Mouse (Mus musculus) hindbrain, embryonic 11.5 days (tissue): ENCODE results near the gene Rab28. TPM values are rescaled to one million over a fixed set of nuclear protein-coding genes. Genes with fewer than 3 reads are reported as not detected.

Source experiments
- ATAC-seq: fragments of 200-750 bp; cut with Nextera tagmentation; 2 replicates; pipeline ENCODE4 v1.8.0; 2017; ENCODE audit warnings: mild to moderate bottlenecking, moderate TSS enrichment, moderate library complexity; ENCODE audit not compliant: low FRiP score
- DNase-seq: peaks from one replicate; pipeline ENCODE4 v3.0.0-alpha.2; 2015; ENCODE audit warnings: low spot score
- H3K27ac ChIP-seq: fragments of 300-500 bp; sonication (generic); 2 replicates; pipeline ENCODE4 v1.5.1; 2014; ENCODE audit warnings: mild to moderate bottlenecking, low read depth, low read length
- H3K27me3 ChIP-seq: fragments of 300-500 bp; sonication (generic); 2 replicates; pipeline ENCODE4 v1.6.1; 2014; ENCODE audit warnings: mild to moderate bottlenecking, low read length, moderate library complexity, mixed read lengths; ENCODE audit not compliant: control insufficient read depth, insufficient read depth
- H3K36me3 ChIP-seq: fragments of 300-500 bp; sonication (generic); 2 replicates; pipeline ENCODE4 v1.6.1; 2014; ENCODE audit warnings: mild to moderate bottlenecking, low read length, moderate library complexity, mixed read lengths; ENCODE audit not compliant: control insufficient read depth, insufficient read depth
- H3K4me1 ChIP-seq: fragments of 300-500 bp; sonication (generic); replicated peaks from 2 replicates; pipeline ENCODE4 v1.6.1; 2014; ENCODE audit warnings: low read length, mixed read lengths; ENCODE audit not compliant: control insufficient read depth, insufficient read depth
- H3K4me2 ChIP-seq: fragments of 300-500 bp; sonication (generic); replicated peaks from 2 replicates; pipeline ENCODE4 v1.6.1; 2014; ENCODE audit warnings: mild to moderate bottlenecking, low read depth, low read length
- H3K4me3 ChIP-seq: fragments of 300-500 bp; sonication (generic); 2 replicates; pipeline ENCODE4 v1.5.1; 2014; ENCODE audit warnings: low read depth, low read length
- H3K9ac ChIP-seq: fragments of 300-500 bp; sonication (generic); 2 replicates; pipeline ENCODE4 v1.6.1; 2014; ENCODE audit warnings: low read depth, low read length
- H3K9me3 ChIP-seq: fragments of 300-500 bp; sonication (generic); 2 replicates; pipeline ENCODE4 v1.6.1; 2016; ENCODE audit warnings: low read length; ENCODE audit not compliant: control insufficient read depth
- WGBS: fragments of 180-500 bp; shearing (Covaris S2); extraction: QIAGEN DNeasy Blood & Tissue Kit; methylation state at CpG from one replicate; pipeline ENCODE4 v1.1.7; 2014; 5-methylcytosine and 5-hydroxymethylcytosine counted together
- polyA plus RNA-seq: library from polyadenylated mRNA; unstranded; fragments of >200 nt; fragmentation: Nextera tagmentation; extraction: Ambion mirVana; gene quantifications from 2 replicates; pipeline ENCODE4 v1.2.1, GENCODE M21; 2014

Gene Rab28
- 94.7 and 99.6 TPM in 2 replicates for polyA plus RNA-seq

DNA sequence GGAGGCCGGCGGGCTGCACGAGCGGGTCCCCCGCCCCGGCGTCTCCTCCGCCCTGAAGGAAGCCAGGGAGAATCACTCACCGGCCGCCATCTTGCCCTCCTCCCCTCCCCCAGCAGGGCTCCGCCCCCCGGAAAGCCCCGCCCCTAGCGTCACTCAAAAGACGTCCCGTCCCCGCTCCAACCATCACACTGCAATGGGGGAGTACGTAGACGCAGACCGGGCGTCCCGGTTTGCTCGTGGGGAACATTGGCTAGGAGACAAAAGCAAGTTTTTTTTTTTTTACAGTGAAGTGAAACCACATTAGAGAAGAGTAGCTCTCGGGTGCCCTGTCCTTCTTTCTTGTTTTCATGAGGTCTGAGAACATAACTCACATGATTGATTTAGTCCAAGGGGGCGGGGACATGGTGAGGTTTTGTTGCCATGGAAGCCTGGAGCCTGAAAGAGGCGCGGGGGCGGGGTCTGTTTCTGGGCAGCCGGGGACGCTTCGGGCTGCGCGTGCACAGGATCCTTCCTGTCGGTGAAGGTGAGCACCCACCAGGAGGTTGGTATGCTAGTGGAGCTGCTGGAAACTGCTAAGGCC, at the start of gene Rab28:
Gene Rab28, minus strand, starts transcription at position 107 of the 580 bp plus-strand sequence.
- H3K9me3 ChIP-seq: no peaks in the 10 kb centered on the region
- H3K4me1 ChIP-seq: no peaks in the 10 kb centered on the region
- peak within 1 kb of the TSS; percentile 91 for H3K27ac ChIP-seq
- H3K4me3 ChIP-seq: peak within 1 kb of the TSS; percentile 90
- H3K4me2 ChIP-seq: peak within 1 kb of the TSS; percentile 90
- DNase-seq: peak; percentile 96
- H3K36me3 ChIP-seq: no peaks in the 10 kb centered on the region
- ATAC-seq: peak; percentile 97
- under 1% methylated on average over 26 of the region's 34 CpGs for WGBS
- no peaks in the 10 kb centered on the region for H3K27me3 ChIP-seq
- peak within 1 kb of the TSS; percentile 93 for H3K9ac ChIP-seq

DNA sequence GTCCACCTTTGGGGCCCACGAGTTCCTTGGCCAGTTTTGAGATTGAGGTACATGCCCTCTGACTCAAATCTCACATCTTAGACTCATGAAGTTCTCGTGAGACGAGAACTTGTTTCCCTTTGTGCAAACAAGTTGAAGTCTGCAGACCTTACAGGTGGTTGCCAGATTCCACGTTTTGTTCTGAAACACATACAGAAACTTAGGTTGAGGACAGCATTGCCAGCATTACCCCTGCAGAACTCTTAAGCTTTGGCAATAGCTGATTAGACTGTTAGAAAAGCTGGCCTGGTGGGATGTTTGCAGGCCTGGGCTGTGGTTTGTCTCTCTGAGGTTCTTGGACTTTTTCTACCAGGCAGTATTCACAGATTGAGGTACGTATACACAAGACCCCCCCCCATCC, 49.4 kb upstream of the Rab28 start:
- peaks cover 92% of the 10 kb centered on the region for H3K27me3 ChIP-seq
- no peaks in the 10 kb centered on the region for H3K36me3 ChIP-seq
- DNase-seq (no peak), ATAC-seq (no peak)
- WGBS: 6% methylated on average over 5 of the region's 5 CpGs
- H3K4me2 ChIP-seq: no peak overlapping the region
- H3K4me3 ChIP-seq: no peak overlapping the region
- no peak overlapping the region for H3K27ac ChIP-seq
- H3K9ac ChIP-seq: no peak overlapping the region
- no peaks in the 10 kb centered on the region; the same call in 1 of the 2 replicates for H3K4me1 ChIP-seq
- H3K9me3 ChIP-seq: no peaks in the 10 kb centered on the region

DNA sequence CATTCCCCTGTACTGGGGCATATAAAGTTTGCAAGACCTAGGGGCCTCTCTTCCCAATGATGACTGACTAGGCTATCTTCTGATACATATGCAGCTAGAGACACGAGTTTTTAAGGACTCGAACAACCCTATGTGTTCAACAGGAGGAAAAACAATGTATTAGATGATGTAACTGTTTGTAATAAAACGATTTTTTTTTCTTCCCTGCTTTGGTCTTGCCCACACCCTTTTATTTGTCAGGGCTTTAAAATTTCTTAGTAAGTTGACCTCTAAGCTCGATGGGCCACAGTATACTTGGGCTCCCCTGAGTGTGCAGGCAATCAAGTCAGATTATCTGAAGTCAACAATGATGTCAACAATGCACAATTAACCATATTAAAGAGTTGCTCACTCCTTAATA, 48.4 kb upstream of the Rab28 start:
- under 1% methylated on average over 4 of the region's 4 CpGs for WGBS
- Histone ChIP-seq H3K4me1 (no peaks in the 10 kb centered on the region), H3K4me3 (no peak overlapping the region), H3K36me3 (no peaks in the 10 kb centered on the region), H3K9me3 (no peaks in the 10 kb centered on the region), H3K27ac (no peak overlapping the region), H3K4me2 (no peak overlapping the region), H3K27me3 (peaks cover 91% of the 10 kb centered on the region), H3K9ac (no peak overlapping the region)
- ATAC-seq (no peak), DNase-seq (no peak)

DNA sequence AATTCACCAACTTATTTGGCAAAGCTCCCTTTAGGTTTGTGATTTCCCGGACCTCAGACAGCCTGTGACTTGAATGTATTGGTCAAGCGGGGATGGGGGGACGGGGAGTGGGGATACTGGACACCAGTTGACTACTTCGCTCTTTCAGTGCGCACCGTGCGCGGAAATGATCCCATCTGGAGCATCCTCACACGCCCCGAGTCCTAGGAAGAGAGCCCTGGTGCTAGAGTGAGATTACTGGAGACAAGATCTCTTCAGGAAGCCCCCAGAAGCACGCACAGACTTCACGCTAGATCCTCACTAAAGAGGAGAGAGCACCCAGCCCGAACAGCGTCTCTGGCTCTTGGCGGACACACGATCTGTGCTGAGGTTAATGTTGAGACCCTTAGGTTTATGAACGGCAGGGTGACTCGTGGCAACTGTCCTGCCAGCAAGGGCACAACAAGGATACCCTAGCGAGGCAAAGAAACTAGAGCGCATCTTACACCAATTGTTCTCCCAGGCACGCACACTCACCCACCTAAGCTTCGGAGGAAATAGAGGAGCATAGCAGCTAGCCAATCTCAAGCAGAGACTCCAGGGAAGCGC, 47.5 kb upstream of the Rab28 start:
- peaks cover 92% of the 10 kb centered on the region for H3K27me3 ChIP-seq
- no peak overlapping the region for H3K27ac ChIP-seq
- no peak overlapping the region for H3K4me2 ChIP-seq
- DNase-seq (peak; percentile 56), ATAC-seq (no peak)
- WGBS: 1% methylated on average over 23 of the region's 23 CpGs
- no peak overlapping the region for H3K4me3 ChIP-seq
- no peaks in the 10 kb centered on the region for H3K4me1 ChIP-seq
- H3K36me3 ChIP-seq: no peaks in the 10 kb centered on the region
- no peaks in the 10 kb centered on the region for H3K9me3 ChIP-seq
- no peak overlapping the region for H3K9ac ChIP-seq

DNA sequence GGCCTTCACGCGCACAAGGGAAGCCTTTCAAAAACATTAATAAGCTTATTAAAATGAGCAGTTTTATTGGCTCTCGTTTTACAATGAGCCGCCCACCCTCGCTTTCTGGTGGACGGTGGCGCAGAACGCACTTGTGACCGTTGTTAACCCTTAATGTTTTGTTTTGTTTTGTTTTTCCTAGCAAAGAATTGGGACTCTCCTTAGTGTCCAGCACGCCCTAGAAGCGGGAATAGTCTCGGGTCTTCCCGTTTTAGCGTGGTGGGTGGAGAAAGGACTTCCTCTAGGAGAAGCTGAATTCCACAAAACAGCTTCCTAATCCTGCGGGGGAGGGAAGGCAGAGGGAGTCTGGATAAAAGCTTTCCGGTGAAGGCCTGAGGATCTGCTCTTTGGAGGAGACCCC, 46.9 kb upstream of the Rab28 start:
- Histone ChIP-seq H3K27ac (no peak overlapping the region), H3K9ac (no peak overlapping the region), H3K27me3 (peaks cover 91% of the 10 kb centered on the region), H3K4me2 (no peak overlapping the region), H3K4me3 (no peak overlapping the region), H3K9me3 (no peaks in the 10 kb centered on the region), H3K36me3 (no peaks in the 10 kb centered on the region), H3K4me1 (no peaks in the 10 kb centered on the region)
- 1% methylated on average over 16 of the region's 16 CpGs for WGBS
- DNase-seq (peak; percentile 52), ATAC-seq (no peak)

DNA sequence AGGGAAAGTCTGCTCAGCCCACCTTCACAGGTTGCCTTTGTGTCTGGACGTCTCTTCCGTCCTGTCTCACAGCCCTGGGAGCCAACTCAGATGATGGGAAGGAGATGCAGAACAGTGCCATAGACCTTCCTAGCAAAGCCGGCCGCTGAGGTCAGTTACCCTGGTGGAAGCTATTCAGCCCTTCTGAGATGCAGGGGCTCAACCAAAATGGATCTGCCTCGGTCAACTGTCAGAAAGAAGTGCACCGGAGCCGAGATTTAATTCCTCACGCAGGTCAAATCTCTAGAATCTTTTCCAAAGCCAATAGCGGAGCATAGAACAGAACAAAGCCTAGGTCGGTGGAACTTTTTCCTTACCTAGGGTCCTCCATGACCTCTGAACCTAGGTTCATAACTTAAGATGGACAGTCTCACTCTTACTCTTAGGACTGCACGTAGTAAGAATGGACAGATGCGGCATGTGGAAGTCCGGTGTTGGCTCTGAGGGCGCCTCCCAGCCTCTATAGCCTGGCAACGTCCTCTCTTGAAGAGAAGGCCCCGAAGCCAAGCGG, 46.3 kb upstream of the Rab28 start:
- Histone ChIP-seq H3K9ac (no peak overlapping the region), H3K27ac (no peak overlapping the region), H3K4me2 (no peak overlapping the region), H3K27me3 (peaks cover 92% of the 10 kb centered on the region), H3K4me3 (no peak overlapping the region), H3K36me3 (no peaks in the 10 kb centered on the region), H3K4me1 (no peaks in the 10 kb centered on the region), H3K9me3 (no peaks in the 10 kb centered on the region)
- DNase-seq (peak; percentile 53), ATAC-seq (peak; percentile 29; the same call in 1 of the 2 replicates)
- WGBS: 2% methylated on average over 17 of the region's 17 CpGs

DNA sequence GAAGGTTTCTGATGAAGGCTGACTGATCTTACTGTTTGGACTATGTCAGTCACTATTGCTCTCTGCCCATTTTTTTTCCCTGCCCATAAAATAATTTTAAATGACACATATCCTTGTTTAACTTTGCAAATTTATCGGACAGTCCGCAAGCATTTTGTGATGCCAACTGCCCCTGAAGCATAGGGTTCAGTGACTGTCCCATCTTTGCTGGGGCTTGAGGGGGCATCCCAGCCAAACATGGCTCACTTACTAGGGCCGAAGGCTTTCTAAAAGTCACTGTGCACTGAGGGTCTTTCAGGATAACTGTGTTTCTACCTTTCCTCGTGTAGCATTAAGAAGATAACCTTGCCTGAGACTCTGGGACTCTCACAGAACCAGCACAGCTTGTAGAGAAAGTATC, 44.8 kb upstream of the Rab28 start:
- Histone ChIP-seq H3K27ac (no peak overlapping the region), H3K9ac (no peak overlapping the region), H3K4me2 (no peak overlapping the region), H3K4me3 (no peak overlapping the region), H3K27me3 (peaks cover 93% of the 10 kb centered on the region), H3K4me1 (no peaks in the 10 kb centered on the region), H3K9me3 (no peaks in the 10 kb centered on the region), H3K36me3 (no peaks in the 10 kb centered on the region)
- WGBS: 23% methylated on average over 4 of the region's 4 CpGs
- no peak for ATAC-seq
- DNase-seq: no peak

DNA sequence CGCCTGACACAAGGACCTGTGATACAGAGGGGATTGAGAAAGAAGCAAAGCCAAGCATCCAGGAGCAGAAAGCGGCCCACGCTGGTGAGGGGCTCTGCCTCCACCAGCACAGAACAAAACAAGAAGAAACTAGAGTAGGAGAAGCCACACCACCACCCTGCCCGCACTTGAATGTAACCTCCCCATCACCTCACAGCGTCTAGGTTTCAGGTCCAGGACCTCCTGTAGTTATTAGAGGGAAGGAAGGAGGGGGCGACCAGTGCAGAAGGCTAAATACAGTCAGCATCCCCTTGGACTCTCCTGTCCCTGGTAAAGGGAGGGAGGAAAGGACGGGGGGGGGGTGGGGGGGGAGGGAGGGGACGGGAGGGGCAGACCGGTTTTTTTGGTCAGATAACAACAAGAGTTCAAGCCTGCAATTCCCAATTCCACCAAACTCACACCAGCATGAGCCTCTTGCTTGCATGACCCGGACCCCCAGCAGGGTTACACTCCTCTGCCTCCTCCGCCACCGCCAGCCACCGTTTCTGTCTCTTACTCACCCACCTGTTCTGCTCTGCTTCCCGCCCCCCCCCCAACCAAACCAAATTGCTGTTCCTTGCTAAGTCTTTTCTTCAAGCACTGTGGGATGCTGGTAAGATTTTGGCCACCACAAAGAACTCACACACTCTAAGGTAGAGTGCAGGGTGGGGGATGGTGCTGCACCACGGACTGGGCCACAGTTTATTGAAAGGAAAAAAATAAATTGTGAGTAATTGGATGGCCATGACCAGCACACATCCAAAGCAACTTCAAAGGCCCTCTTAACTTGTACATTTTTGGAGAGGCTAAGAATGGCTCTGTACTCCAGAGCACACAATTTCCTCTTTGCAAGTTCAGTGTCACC, 37.2 kb upstream of the Rab28 start:
- Histone ChIP-seq H3K4me3 (no peak overlapping the region), H3K36me3 (no peaks in the 10 kb centered on the region), H3K9ac (no peak overlapping the region), H3K4me2 (no peak overlapping the region), H3K4me1 (no peaks in the 10 kb centered on the region), H3K9me3 (no peaks in the 10 kb centered on the region), H3K27ac (no peak overlapping the region), H3K27me3 (peaks cover 55% of the 10 kb centered on the region)
- ATAC-seq: peak; percentile 53
- DNase-seq: no peak
- 2% methylated on average over 12 of the region's 15 CpGs for WGBS
